Mouse (Mus musculus) liver, postnatal 0 days (tissue): ENCODE measurements around the gene Gm10277. TPM values are rescaled to one million over a fixed set of nuclear protein-coding genes. Genes with fewer than 3 reads are reported as not detected.

Experiments
- ATAC-seq: fragments of 200-750 bp; cut with Nextera tagmentation; 2 replicates; pipeline ENCODE4 v1.8.0; 2017; ENCODE audit warnings: mild to moderate bottlenecking, moderate library complexity
- DNase-seq: peaks from one replicate; pipeline ENCODE4 v3.0.0-alpha.2; 2016
- H3K27ac ChIP-seq: fragments of 300-500 bp; sonication (generic); 2 replicates; pipeline ENCODE4 v1.5.1; 2014; ENCODE audit warnings: antibody characterized with exemption, moderate library complexity, mild to moderate bottlenecking, low read depth
- H3K27me3 ChIP-seq: fragments of 300-500 bp; sonication (generic); 2 replicates; pipeline ENCODE4 v1.6.1; 2014; ENCODE audit warnings: low read length, control low read depth, mixed read lengths; ENCODE audit not compliant: insufficient read depth
- H3K36me3 ChIP-seq: fragments of 300-500 bp; sonication (generic); replicated peaks from 2 replicates; pipeline ENCODE4 v1.6.1; 2014; ENCODE audit warnings: mild to moderate bottlenecking, control low read depth, low read length, moderate library complexity, mixed read lengths; ENCODE audit not compliant: insufficient read depth
- H3K4me1 ChIP-seq: fragments of 300-500 bp; sonication (generic); 2 replicates; pipeline ENCODE4 v1.6.1; 2014; ENCODE audit warnings: antibody characterized with exemption, mild to moderate bottlenecking, control low read depth; ENCODE audit not compliant: insufficient read depth
- H3K4me2 ChIP-seq: fragments of 300-500 bp; sonication (generic); 2 replicates; pipeline ENCODE4 v1.6.1; 2014; ENCODE audit warnings: low read depth, mild to moderate bottlenecking, low read length, moderate library complexity, mixed read lengths
- H3K4me3 ChIP-seq: fragments of 300-500 bp; sonication (generic); 2 replicates; pipeline ENCODE4 v1.5.1; 2014; ENCODE audit warnings: low read depth, low read length
- H3K9ac ChIP-seq: fragments of 300-500 bp; sonication (generic); replicated peaks from 2 replicates; pipeline ENCODE4 v1.6.1; 2014; ENCODE audit warnings: mild to moderate bottlenecking, moderate library complexity
- H3K9me3 ChIP-seq: fragments of 300-500 bp; sonication (generic); 2 replicates; pipeline ENCODE4 v1.6.1; 2016; ENCODE audit warnings: mild to moderate bottlenecking, control low read depth, low read length, mixed read lengths
- CTCF ChIP-seq: sonication (generic); IDR thresholded peaks from 2 replicates; pipeline ENCODE4 v1.5.1; 2016; ENCODE audit warnings: antibody characterized with exemption, low read depth
- EP300 ChIP-seq: IDR thresholded peaks from 2 replicates; pipeline ENCODE4 v1.6.1; 2016; ENCODE audit warnings: antibody characterized with exemption, low read depth, mild to moderate bottlenecking
- WGBS: fragments of 180-500 bp; shearing (Covaris S2); extraction: QIAGEN DNeasy Blood & Tissue Kit; methylation state at CpG from one replicate; pipeline ENCODE4 v1.1.7; 2014; ENCODE audit not compliant: insufficient replicate concordance; 5-methylcytosine and 5-hydroxymethylcytosine counted together
- polyA plus RNA-seq: library from polyadenylated mRNA; unstranded; fragments of >200 nt; fragmentation: Nextera tagmentation; extraction: Ambion mirVana; gene quantifications from 2 replicates; pipeline ENCODE4 v1.2.1, GENCODE M21; 2015

Gm10277 gene
- polyA plus RNA-seq, 1 experiment from 2014 or later: 0.31 TPM

DNA sequence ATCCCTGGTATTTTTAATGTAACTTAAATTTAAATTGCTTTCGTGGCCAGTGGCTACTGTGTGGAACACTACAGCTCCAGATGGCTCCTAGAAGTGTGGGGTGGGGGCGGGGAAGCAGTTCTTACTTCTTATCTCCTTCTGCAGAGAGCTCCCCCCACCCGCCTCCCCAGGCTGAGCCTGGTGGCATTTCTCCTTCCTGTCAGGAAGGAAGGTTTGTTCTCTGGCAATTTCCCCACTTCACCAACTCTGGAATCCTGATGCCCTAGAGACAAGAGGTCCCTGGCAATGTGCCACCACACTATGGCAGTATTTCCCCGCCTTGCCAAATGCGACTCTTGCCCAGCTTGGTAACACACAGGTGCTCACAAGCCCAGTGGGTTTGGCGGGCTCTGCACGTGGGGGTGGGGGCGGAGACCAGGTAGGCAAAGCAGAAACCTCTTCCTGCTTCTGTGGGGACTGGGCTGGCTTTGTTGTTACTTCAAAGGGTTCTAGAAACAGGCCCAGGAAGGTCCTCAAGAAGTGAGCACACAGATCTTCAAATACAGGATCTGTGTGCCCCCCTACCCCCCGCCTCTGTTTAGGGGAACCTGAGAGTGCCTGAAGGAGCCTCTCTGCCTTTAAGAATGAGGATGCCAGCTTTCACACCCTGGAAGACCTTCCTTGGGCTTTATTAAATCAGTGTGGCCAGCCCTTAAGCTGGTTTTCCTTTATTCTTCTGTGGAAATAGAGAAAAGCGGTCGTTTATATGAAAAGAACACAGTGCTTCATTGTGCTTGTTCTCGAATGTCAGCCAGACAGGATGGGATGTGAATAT, 4.4 kb upstream of the Gm10277 start:
- peak; percentile 68 for DNase-seq
- H3K4me3 ChIP-seq: no peak overlapping the region
- no peaks in the 10 kb centered on the region for H3K9me3 ChIP-seq
- no peaks in the 10 kb centered on the region for H3K27me3 ChIP-seq
- H3K4me2 ChIP-seq: peak overlapping the region; percentile 42
- H3K36me3 ChIP-seq: no peaks in the 10 kb centered on the region
- TF ChIP-seq EP300 (peak; percentile 41; the same call in 1 of the 2 replicates), CTCF (no peak)
- H3K4me1 ChIP-seq: peaks cover 52% of the 10 kb centered on the region
- H3K9ac ChIP-seq: peak overlapping the region; percentile 36; the same call in 1 of the 2 replicates
- peak overlapping the region; percentile 41 for H3K27ac ChIP-seq
- no peak for ATAC-seq
- 27% methylated on average over 12 of the region's 12 CpGs for WGBS

DNA sequence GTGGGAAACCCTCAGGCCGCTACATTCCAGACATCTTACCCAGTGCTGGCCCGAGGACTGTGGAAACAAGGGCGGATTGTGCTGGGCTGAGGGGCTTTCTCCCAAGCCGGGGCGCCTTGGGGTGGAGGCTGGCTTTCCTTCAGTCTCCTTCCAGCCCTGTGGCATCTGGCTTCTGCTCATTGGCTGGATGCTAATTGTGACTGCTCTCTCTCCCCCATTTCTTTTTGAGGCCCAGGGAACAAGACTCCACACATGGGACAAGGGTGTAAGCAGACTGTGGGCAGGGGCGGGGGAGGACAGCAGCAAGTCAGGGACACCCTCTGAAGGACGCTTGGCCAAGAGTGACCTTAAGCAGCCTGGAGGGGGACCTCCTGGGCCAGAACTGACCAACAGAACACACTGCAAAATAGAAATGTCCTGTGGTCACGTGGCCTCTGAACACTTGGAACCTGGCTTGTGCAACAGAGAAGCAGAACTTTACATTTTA, 3.7 kb upstream of the Gm10277 start:
- no peak for TF ChIP-seq EP300
- no peak for TF ChIP-seq CTCF
- 53% methylated on average over 8 of the region's 8 CpGs for WGBS
- Histone ChIP-seq H3K9ac (peak overlapping the region; percentile 36; the same call in 1 of the 2 replicates), H3K9me3 (no peaks in the 10 kb centered on the region), H3K4me1 (peaks cover 58% of the 10 kb centered on the region), H3K4me3 (no peak overlapping the region), H3K27me3 (no peaks in the 10 kb centered on the region), H3K27ac (peak overlapping the region; percentile 41), H3K36me3 (no peaks in the 10 kb centered on the region), H3K4me2 (peak overlapping the region; percentile 42; the same call in 1 of the 2 replicates)
- DNase-seq (no peak), ATAC-seq (no peak)

DNA sequence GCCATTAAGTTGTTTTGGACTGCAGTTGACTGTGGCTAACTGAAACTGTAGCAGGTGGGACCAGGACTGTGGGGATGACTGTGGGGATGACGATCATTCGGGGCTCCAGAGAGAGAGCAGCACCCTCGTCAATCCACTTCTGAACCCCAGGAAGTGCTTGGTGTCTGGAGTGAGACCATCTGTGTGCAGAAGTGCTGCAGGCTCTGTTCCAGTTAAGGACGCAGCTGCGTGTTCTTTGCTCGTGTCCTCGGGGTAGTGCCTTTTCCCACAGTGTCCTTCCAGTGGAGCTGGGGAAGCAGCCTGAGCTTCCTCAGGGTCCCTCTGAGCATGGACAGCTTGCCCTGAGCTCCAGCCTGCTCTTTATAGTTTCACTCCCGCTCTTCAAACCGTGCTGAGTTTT, 2.7 kb upstream of the Gm10277 start:
- no peaks in the 10 kb centered on the region for H3K9me3 ChIP-seq
- peak overlapping the region; percentile 41 for H3K27ac ChIP-seq
- no peaks in the 10 kb centered on the region for H3K27me3 ChIP-seq
- no peaks in the 10 kb centered on the region for H3K36me3 ChIP-seq
- no peak overlapping the region for H3K4me3 ChIP-seq
- no peak for DNase-seq
- WGBS: 18% methylated on average over 9 of the region's 9 CpGs
- H3K9ac ChIP-seq: peak overlapping the region; percentile 36
- peak overlapping the region; percentile 40; the same call in 1 of the 2 replicates for H3K4me2 ChIP-seq
- TF ChIP-seq EP300 (no peak), CTCF (no peak)
- peaks cover 68% of the 10 kb centered on the region for H3K4me1 ChIP-seq
- no peak for ATAC-seq

DNA sequence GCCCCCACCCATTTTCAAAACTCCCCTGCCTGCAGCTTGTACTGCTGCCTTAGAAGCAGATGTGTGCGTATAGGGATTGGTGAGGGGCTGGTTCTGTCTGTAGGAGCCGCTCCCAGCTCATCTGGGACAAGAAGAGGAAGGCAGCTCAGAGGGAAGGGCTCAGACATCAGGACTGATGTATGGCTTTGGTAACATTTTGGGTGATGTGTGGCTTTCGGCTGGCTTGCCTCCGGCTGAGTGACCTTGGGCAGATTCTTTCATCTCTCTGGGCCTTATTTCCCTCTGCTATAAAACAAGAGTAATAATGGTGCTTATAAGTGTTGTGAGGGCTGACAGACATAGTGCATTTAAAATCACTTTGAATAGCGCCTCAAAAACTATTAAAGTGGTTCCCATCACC, 2.0 kb upstream of the Gm10277 start:
- Histone ChIP-seq H3K4me1 (peaks cover 74% of the 10 kb centered on the region), H3K9ac (no peak overlapping the region), H3K27ac (no peak overlapping the region), H3K9me3 (no peaks in the 10 kb centered on the region), H3K4me2 (no peak overlapping the region), H3K27me3 (no peaks in the 10 kb centered on the region), H3K36me3 (no peaks in the 10 kb centered on the region), H3K4me3 (no peak overlapping the region)
- ATAC-seq (no peak), DNase-seq (no peak)
- no peak for TF ChIP-seq EP300
- TF ChIP-seq CTCF: no peak
- WGBS: 83% methylated on average over 5 of the region's 5 CpGs

DNA sequence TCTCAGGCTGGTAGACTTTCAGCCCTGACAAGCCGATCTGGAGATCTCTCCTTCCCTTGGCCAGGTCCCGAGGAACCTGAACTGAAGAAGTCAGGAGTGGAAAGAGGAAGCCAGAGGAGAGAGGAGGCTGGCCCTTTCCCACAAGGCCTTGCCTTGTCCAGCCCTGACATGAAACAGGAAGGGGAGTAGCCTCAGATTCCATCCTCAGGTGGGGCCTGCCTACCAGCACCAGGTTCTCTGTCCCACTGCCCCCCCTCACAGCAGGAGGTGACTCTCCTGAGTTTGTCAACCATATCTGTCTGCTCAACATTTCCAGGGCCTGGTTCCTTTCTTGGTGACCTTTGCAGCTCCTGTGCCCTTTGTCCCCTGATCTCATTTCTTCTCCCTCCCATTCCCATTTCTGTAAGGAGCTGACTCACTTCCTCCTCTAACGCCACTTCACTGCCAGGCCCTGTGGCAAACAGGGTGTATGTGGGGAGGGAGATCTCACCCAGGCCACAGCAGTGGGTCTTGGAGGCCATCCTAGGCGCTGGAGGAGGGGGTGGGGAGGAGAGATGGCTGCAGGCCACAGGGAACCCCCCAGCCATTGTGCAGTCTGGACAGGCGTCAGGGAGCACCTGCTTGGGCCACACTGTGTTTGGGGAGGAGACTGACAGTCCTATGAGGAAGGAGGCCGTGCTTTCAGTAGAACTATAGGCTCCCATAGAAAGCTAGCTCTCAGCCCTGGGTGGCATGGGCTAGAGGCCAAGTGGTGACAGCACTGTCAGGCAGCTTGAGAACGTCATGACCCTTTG, 1.6 kb downstream of the Gm10277 start:
- Histone ChIP-seq H3K9me3 (no peaks in the 10 kb centered on the region), H3K4me2 (peak overlapping the region; percentile 69), H3K4me1 (peaks cover 81% of the 10 kb centered on the region), H3K9ac (peak overlapping the region; percentile 47), H3K27ac (peak overlapping the region; percentile 94), H3K27me3 (no peaks in the 10 kb centered on the region), H3K36me3 (no peaks in the 10 kb centered on the region; the same call in 1 of the 2 replicates), H3K4me3 (no peak overlapping the region)
- ATAC-seq (peak; percentile 49), DNase-seq (peak; percentile 75)
- WGBS: 29% methylated on average over 7 of the region's 7 CpGs
- no peak for TF ChIP-seq EP300
- no peak for TF ChIP-seq CTCF

DNA sequence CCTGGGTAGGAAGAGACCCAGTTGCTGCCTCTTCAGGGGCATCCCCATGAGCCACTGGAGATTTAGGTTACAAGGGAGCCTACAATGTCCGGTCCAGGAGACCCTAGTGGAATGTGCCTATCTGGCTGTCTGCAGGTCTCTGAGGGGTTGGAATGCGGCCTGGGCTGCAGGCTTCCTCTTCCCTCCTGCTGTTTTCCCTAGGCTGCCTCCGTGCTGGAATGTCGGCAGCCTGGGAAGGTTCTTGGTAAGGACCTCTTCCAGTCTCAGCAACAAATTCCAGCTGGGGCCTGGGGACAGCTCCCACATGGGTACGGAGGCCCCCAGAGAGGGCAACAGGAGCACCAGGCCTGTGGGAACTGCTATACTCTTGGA, 2.2 kb downstream of the Gm10277 start:
- DNase-seq (no peak), ATAC-seq (no peak)
- no peaks in the 10 kb centered on the region; the same call in 1 of the 2 replicates for H3K36me3 ChIP-seq
- no peak overlapping the region for H3K4me3 ChIP-seq
- H3K9me3 ChIP-seq: no peaks in the 10 kb centered on the region
- peak overlapping the region; percentile 94 for H3K27ac ChIP-seq
- peak overlapping the region; percentile 47 for H3K9ac ChIP-seq
- peaks cover 75% of the 10 kb centered on the region for H3K4me1 ChIP-seq
- TF ChIP-seq EP300 (no peak), CTCF (no peak)
- WGBS: 38% methylated on average over 5 of the region's 5 CpGs
- H3K27me3 ChIP-seq: no peaks in the 10 kb centered on the region
- H3K4me2 ChIP-seq: peak overlapping the region; percentile 69
